Mouse (Mus musculus) hematopoietic stem cell, adult 5-6 weeks (primary cell): ENCODE measurements around the gene Sdk1. TPM values are rescaled to one million over a fixed set of nuclear protein-coding genes. Genes with fewer than 3 reads are reported as not detected.
A peak's percentile ranks its signal among the peaks of the same experiment; 100 is the strongest.

Experiments
- ATAC-seq, 2 experiments: fragments of 125-278 bp in 1 of 2; replicated peaks in 1 of 2; 2 replicates each; pipeline ENCODE4 v1.8.0; 2016 to 2017; ENCODE audit warnings: inconsistent platforms in 2 of 2, mild to moderate bottlenecking in 2 of 2, moderate number of reproducible peaks in 2 of 2, low read depth in 1 of 2, moderate TSS enrichment in 1 of 2; ENCODE audit not compliant: low FRiP score in 2 of 2, poor library complexity in 2 of 2, severe bottlenecking in 2 of 2, insufficient read depth in 1 of 2, low TSS enrichment in 1 of 2
- total RNA-seq: library from RNA; stranded (forward); fragments of 172-1452, 232-1000 nt; gene quantifications from 2 replicates; pipeline ENCODE4 v1.2.3, GENCODE M21; 2017

Gene Sdk1
- total RNA-seq, 1 experiment from 2014 or later: 1.1 TPM

DNA sequence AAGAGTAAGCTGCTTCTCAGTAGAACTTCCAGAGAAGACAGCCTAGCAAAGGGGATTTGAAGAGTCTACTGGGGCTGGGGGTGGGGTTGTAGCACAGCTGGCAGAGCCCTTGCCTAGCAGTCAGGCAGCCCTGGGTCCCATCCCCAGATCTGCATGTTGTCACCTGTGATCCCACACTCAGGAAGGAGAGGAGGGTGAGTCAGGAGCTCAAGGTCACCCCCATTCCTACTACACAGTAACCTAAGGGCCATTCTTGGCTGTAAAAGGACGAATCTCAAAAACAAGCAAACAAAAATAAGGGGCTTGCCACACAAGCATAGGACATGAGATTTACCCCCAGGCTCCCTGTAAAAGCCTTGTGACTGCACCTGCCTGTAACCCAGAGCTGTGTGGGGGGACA, 435.1 kb downstream of the Sdk1 start:
- no peak for ATAC-seq

GRCm38 (mm10) chr5:141677034-141677433, 435.7 kb downstream of the Sdk1 start:
- no peak for ATAC-seq

GRCm38 (mm10) chr5:141677841-141678240, 436.6 kb downstream of the Sdk1 start:
- no peak for ATAC-seq

GRCm38 (mm10) chr5:141686876-141687420, 445.7 kb downstream of the Sdk1 start:
- ATAC-seq: no peak

DNA sequence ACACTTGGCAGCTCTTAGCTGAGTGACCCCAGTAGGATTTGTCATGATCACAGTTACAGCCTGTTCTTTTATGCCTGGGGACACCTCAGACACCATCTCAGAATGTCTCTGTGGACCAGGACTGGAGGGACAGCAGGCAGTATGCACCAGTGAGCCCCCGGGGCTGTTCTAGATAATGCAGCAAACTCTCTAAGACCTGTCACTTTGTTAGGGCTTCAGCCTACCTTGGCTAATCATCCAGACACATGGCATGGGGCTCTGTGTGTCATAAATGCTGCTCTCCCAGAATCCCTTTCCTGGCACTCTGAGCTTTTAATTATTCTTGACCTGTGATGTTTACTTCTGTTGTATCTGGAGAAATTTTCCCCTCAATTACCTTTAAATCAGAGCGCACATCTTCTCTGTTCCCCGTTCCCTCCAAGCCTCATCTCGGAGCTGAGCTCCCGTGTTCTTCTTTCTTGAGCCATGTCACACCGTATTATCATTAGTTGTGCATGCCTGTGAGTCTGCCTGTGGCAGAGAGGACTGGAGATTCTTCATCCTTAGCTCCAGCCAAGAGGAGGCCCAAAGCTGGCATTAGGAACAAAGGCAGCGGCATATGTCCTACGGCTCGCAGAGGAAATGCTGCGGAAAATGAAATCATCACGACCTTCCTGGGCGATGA, 448.3 kb downstream of the Sdk1 start:
- no peak for ATAC-seq

GRCm38 (mm10) chr5:141691482-141691975, 450.2 kb downstream of the Sdk1 start:
- ATAC-seq: no peak

- ATAC-seq: no peak
Observed at GRCm38 (mm10) chr5:141693716-141694115, 452.4 kb downstream of the Sdk1 start.

DNA sequence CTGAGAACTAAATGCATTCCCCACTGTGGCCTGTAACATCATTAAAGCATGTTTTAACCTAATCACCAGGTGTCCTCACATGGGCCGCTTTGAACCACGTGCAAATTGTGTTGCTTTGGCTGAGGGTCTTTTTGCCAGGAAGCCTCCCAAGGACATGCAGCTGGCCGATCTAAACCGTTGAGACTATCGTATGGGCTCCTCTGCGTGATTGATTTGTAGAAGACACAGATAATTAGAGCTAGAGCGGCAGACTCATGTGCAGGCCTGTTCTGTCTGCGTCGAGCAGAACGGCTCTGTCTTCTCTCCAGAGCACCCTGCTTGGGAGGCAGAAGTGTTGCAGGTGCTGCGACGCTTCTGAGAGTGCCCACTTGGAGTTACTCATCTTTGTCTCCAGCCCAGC, 453.6 kb downstream of the Sdk1 start:
- ATAC-seq: no peak

GRCm38 (mm10) chr5:141698406-141698805, 457.1 kb downstream of the Sdk1 start:
- no peak for ATAC-seq

- no peak for ATAC-seq
Observed at GRCm38 (mm10) chr5:141720751-141721150, 479.5 kb downstream of the Sdk1 start.

DNA sequence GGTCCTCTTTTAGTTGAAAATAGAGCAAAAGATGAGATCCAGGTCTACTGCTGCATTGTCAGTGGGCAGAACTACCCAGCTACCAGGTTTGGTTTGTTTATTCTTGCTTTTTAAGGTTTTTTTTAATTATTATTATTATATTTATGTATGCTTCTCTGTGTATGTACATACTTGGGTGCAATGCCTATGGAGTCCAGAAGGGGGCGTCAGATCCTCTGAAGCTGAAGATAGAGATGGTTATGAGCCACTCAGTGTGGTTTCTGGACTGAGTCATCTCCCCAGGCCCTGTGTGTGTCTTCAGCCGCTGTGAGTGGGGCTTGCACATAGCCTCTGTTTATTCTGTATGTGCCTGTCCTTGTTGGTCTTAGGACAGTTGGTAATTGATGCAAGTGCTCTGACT, 486.7 kb downstream of the Sdk1 start:
- no peak for ATAC-seq

DNA sequence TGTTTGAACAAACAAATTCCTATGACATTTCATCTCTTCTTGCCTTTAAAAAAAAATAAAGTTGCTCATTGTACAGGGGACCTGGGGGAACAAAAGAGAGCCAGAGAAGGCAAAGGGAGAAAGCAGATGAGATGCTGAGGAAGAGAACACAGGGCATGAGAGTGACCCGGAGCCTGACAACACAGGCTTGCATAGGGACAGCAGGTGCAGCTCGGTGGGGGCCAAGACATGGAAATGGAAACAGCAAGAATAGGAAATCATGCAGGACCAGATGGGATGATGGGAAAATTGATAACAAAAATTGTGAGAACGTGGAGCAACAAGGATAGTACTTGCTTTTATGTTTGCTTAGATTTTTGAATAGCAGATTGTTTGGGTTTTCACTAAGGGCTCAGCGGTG, 488.7 kb downstream of the Sdk1 start:
- no peak for ATAC-seq

DNA sequence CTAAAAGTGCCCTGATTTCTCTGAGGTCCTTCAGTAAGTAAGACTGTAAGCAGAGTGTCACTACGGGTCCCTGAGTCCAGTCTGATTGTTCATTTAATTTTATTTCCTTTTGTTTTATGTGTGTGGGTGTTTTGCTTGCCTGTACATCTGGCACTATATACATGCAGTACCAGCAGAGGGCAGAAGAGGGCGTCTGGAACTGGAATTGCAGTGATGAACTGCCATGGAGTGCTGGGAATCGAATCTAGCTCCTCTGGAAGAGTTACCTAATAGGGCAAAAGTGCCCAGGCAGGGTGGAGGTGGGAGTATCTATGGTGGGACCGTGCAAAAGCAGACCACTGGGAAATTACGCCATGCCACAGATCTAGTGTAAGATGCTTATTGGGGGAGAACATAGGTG, 497.4 kb downstream of the Sdk1 start:
- no peak for ATAC-seq

DNA sequence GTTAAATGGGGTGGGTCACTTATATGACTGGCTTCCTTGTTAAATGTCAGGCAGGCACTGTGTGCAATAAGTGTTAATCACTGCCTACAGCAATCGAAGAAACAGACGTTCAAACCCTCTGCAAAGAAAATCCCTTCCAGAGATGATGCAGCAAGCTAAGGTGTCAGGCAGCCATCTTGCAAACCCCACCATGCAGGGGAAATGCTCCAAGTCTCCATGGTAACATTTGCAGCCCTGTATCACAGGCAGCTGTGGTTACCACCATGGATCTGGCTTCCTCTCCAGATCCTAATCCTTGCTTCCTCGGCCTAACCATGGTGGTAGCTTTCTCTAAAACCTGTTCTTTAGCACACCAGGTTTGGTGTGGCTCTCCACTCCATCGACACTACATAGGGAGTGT, 507.5 kb downstream of the Sdk1 start:
- ATAC-seq: no peak

GRCm38 (mm10) chr5:141754278-141754677, 513.0 kb downstream of the Sdk1 start:
- peak; percentile 92 to 93 for ATAC-seq

GRCm38 (mm10) chr5:141758885-141759284, 517.6 kb downstream of the Sdk1 start:
- no peak for ATAC-seq

DNA sequence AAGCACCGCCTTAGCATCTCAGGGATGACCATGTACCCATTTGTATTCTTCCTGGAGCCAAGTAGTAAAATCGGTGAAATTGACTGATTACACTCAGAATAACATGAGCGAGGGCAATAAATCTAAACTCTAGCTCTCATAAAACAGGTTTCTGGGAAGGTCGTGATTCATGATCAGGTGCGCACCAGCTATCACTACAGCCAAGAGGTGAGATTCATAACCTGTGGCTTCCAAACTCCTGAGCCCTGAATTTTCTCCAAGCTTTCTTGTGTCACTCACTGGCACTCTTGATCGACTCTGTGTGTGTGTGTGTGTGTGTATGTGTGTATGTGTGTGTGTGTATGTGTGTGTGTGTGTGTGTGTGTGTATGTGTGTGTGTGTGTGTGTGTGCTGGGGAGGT, 522.8 kb downstream of the Sdk1 start:
- ATAC-seq: no peak

DNA sequence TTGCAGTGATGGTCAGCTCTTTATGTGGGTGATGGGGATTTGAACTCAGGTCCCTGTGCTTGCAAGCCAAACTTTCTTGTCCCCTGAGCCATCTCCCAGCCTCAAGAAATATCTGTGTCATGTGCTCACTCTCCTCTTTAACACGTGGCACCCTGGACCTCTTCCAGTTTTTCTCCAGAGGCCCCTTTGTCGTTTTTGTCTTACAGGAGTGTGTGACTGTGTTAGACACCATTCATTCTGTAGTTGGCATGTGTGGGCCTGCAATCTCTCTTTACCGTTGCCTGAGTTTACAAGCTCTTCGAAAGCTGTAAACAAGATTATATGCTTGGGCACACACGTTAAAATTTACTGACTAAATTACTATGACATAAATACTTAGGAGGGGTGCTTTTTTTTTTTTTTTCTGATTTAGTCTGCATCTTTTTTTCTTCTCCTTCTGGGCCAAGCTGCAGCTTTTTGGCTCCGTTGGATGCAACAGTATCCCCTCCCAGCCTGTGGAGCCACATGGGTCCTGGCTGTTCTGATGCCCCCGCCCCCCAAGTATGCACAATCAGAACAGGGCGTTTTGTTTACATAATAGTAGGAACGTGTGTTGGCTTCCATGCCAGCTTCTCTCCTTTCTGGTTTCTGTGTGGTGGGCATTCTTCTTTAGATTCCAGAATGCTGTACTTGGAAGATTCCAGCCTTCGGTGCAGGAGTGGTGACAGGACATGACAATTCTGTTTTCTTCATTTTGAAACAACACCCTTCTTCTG, 527.6 kb downstream of the Sdk1 start:
- ATAC-seq: no peak
